Mouse (Mus musculus) neutrophil, adult 65 days (primary cell): Measurements from ENCODE around the gene Mrpl34. TPM values are rescaled to one million over a fixed set of nuclear protein-coding genes. Genes with fewer than 3 reads are reported as not detected.

ENCODE experiments used
- total RNA-seq: library from RNA; stranded (reverse); gene quantifications from 2 replicates; pipeline ENCODE4 v1.2.4, GENCODE M21; 2023

The Mrpl34 gene
- 17.4 and 18.6 TPM in 2 replicates for total RNA-seq

DNA sequence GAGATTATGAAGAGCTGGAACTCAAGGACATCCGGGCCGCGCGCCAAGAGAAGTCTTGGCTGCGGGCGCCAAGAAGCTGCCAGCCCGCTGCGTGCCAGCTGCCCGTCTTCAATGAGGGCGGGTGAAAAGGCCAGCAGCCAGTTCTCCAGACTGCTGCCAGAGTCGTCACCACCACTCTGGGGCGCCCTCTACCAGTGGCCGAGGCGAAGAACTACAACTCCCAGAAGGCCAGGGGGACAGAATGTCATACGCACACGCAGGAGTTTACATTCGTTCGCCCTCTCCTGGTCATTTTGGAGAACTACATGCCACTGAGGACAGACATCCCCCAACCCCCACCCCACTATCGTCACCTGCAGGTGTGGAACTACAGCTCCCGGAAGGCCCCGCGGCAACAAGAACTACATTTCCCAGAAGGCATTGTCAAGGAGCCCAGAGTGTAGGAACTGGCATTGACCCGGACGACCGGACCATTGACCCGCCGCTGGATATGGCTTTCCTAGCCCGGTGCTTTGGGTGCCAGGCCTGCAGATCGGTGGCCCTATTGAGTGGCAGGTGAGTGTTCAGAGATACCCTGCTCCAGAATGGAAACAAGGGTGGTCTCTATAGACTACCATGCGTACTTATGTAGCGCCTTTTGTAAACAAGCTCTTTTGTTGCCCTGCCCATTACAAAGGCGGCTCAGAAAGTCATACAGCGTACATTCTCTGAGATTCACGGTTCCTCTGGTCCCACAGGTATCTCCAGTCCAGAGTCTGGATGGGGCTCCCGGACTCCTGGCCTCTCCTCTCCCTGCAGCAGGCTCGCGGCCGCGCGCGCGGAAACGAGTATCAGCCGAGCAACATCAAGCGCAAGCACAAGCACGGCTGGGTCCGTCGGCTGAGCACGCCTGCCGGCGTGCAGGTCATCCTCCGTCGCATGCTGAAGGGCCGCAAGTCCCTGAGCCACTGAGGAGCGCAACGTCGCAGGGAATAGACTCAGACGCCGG lies at the start of gene Mrpl34:
Gene Mrpl34, plus strand, starts transcription at position 447 of the 988 bp plus-strand sequence.

DNA sequence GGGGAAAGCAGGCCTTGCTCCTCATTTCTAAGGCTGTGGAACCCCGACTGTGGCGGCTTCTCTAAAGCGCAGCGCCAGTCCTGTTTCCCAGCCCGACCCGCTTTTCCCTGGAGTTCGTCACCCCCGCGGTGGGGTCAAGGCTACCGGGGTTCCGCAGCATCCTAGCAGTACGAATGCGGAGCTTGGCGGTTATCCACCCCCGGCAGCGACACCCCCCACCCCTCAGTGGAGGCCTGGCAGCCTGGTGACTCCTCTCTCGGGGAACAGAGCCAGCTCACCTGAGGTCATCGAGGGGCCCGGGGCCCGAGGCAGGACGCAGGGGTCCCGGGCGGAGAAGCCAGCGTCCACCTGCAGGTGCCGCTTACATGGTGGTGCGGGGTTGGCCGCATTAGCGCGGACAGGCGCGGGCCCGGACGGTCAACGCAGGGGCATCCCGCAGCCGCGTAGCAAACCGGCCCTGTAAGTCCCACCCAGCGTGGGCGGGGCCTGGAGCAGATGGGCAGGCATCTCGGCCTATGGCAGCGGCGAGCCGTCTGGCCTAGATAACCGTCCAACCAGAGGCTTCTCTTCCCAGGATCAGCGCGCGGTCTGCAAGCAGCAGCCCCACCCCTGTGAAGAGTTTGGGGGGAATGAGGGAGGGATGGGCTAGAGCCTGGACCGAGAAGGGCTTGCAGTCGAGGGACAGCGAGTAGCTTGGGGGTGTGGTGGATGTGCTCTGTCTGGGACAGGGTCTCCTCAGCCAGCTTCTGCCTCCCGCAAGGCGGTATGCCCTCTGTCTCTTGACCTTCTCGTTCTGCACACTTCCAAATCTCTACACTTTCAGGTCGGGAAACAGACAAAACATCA lies 1.3 kb upstream of the Mrpl34 start, which contains the start of gene Abhd8:
Gene Abhd8, minus strand, starts transcription at position 468 of the 846 bp plus-strand sequence.

GRCm38 (mm10) chr8:71468916-71469315 lies 4.2 kb downstream of the Mrpl34 start, which contains the start of gene Dda1:
Gene Dda1 (plus strand): TSS chr8:71469199.

DNA sequence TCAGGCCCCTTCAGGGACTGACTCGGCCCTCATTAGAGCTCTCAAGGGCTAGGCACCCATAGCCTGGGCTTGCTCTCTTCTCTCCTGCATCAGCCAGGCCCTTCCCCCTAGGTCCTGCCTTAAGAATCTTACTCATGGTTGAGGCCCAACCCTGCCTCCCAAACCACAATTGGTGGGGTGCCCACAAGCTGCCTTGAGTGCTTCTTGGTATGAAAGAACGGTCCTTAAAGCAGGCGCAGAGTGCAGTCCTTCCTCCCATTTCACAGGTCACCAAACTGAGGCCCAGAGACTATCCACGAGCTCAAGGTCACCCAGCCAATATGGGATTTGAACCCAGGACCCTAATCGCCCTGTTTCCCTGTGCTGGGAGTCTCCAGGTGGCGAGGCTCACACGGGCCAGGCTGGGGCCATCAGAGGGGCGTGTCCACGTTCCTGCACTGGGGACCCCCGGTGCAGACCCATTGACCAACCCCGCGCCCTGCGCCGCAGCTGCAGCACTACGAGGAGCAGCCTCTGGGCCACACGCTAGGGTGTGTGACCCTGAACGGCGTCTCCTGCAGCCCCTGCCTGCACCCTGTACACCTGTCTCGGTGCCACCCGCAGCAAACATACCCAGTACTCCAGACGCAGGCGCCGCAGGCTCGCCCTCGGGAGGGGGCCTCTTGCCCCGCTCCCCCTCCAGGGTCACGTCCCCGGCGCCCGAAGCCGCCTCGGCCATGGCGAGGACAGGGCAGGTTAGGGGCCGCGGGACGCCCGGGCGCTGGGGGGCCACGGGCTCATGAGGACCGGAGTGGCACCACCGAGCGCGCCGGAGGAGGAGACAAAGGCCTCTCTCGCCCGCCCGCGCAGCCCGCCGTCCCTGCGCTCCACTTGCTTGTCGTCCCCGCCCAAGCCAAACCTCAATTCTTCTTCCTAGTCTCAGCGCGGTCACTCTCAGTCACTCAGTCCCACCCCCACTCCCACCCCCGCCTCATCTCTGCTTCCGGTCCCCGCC lies 20.7 kb downstream of the Mrpl34 start, which contains the start of gene Ano8:
Gene Ano8, minus strand, starts transcription at position 822 of the 994 bp plus-strand sequence.

DNA sequence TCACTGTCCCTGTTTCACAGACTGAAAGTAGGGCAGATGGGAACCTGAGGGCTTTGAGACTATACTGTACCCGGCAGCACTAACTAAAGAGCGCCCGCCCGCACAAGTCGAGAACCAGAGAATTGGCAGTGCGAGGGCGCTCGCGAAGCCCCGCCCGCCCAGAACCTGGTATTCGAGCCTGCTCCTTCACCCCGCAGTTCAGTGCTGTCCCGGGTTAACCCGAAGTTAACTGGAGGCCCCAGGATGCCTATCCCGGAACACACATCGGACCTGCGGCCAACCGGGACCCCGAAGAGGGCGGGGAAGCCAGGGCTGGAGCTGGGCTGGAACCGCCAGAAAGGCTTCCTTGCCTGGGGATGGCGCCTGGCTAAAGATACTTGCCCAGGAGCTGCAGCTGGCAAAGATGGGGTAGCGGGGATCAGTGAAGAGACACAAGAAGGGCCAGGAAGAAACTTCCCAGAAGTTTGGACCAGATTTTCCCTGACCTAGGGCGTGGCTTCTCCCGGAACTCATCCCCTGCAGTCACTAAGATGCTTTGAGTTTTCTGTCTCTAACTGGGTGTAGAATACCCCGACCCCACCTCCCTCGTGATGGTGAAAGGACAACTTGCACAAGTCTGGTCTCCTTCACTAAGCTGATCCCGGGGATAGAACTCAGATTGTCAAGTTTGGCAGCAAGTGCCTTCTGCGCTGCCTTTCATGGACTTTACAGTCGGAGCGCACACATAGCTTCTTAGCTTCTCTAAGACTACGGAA lies 23.1 kb downstream of the Mrpl34 start, which contains the start of gene Gtpbp3:
Gene Gtpbp3, plus strand, starts transcription at position 413 of the 755 bp plus-strand sequence.

DNA sequence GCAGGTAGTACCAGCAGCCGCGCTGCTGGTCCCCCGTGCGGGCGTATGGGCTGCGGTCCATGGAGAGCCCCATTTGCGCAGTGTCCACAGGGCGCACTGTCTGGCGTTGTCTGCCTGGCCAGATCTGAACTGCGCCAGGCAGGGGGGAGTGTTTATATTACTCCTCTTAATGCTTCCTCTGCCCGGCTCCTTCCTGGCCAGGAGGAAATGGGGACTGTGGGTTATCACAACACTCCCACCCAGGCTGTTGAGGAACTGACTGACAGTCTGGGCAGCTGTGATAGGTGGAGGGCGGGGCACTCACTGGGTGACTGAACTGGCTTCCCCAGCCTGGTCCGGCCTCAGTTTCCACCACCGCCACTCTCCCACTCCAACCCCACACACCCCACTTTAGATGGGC lies 46.9 kb downstream of the Mrpl34 start, which contains the start of gene Plvap:
Gene Plvap, minus strand, starts transcription at position 109 of the 400 bp plus-strand sequence.

Other genes with a start within 250 kb of the Mrpl34 start
- 142 and 167 TPM in 2 replicates for gene Myo9b, start 192.2 kb upstream of the Mrpl34 start, total RNA-seq
- gene Haus8, start 192.0 kb upstream of the Mrpl34 start, total RNA-seq: 43.6 and 80.1 TPM in 2 replicates
- gene Use1, start 98.1 kb upstream of the Mrpl34 start, total RNA-seq: 129 and 136 TPM in 2 replicates
- gene Ocel1, start 93.7 kb upstream of the Mrpl34 start, total RNA-seq: 19.2 and 21.5 TPM in 2 replicates
- gene Nr2f6, start 83.0 kb upstream of the Mrpl34 start, total RNA-seq: 8.2 and 8.6 TPM in 2 replicates
- gene Ushbp1, start 69.2 kb upstream of the Mrpl34 start, total RNA-seq: 0.16 TPM in 1 of 2 replicates, not detected in the other
- 48.3 and 53.8 TPM in 2 replicates for gene Babam1, start 68.1 kb upstream of the Mrpl34 start, total RNA-seq
- gene Ankle1, start 58.9 kb upstream of the Mrpl34 start, total RNA-seq: 11.3 and 13.8 TPM in 2 replicates
- 3.6 and 5.1 TPM in 2 replicates for gene Abhd8, start 1.3 kb upstream of the Mrpl34 start, total RNA-seq
- 70.0 and 77.1 TPM in 2 replicates for gene Dda1, start 4.2 kb downstream of the Mrpl34 start, total RNA-seq
- gene Ano8, start 21.0 kb downstream of the Mrpl34 start, total RNA-seq: 3.0 and 3.9 TPM in 2 replicates
- 7.4 and 8.6 TPM in 2 replicates for gene Gtpbp3, start 23.1 kb downstream of the Mrpl34 start, total RNA-seq
- gene Plvap, start 46.8 kb downstream of the Mrpl34 start, total RNA-seq: 0.47 TPM in 1 of 2 replicates, not detected in the other
- gene Ccdc194, start 60.8 kb downstream of the Mrpl34 start, total RNA-seq: not detected in 2 replicates
- gene Bst2, start 72.5 kb downstream of the Mrpl34 start, total RNA-seq: 10.9 and 16.2 TPM in 2 replicates
- gene Mvb12a, start 78.0 kb downstream of the Mrpl34 start, total RNA-seq: 27.6 and 31.6 TPM in 2 replicates
- gene Tmem221, start 93.9 kb downstream of the Mrpl34 start, total RNA-seq: 0.32 TPM in 1 of 2 replicates, not detected in the other
- not detected in 2 replicates for gene Nxnl1, start 101.6 kb downstream of the Mrpl34 start, total RNA-seq
- 0.92 and 1.0 TPM in 2 replicates for gene Slc27a1, start 103.9 kb downstream of the Mrpl34 start, total RNA-seq
- 74.4 and 81.6 TPM in 2 replicates for gene Pgls, start 127.2 kb downstream of the Mrpl34 start, total RNA-seq
- gene Fam129c, start 132.7 kb downstream of the Mrpl34 start, total RNA-seq: 5.7 and 14.9 TPM in 2 replicates
- gene Colgalt1, start 146.0 kb downstream of the Mrpl34 start, total RNA-seq: 41.4 and 44.9 TPM in 2 replicates
- 0.05 TPM in 1 of 2 replicates, not detected in the other for gene Unc13a, start 206.8 kb downstream of the Mrpl34 start, total RNA-seq
- gene Jak3, start 211.3 kb downstream of the Mrpl34 start, total RNA-seq: 13.1 and 17.7 TPM in 2 replicates
- 4.4 and 7.4 TPM in 2 replicates for gene Insl3, start 224.3 kb downstream of the Mrpl34 start, total RNA-seq
- gene B3gnt3, start 236.8 kb downstream of the Mrpl34 start, total RNA-seq: 0.16 TPM in 1 of 2 replicates, not detected in the other